Mouse (Mus musculus) embryonic fibroblast, embryonic 13.5 days (primary cell): ENCODE measurements around the gene Cep295nl.

Experiments used
- CTCF ChIP-seq: IDR thresholded peaks from 2 replicates; pipeline ENCODE4 v1.5.1; 2011; ENCODE audit warnings: mild to moderate bottlenecking, control low read depth, low read length, moderate library complexity, borderline replicate concordance; ENCODE audit not compliant: insufficient read depth
- POLR2A ChIP-seq: IDR thresholded peaks from 2 replicates; pipeline ENCODE4 v1.6.1; 2011; ENCODE audit warnings: low read depth, mild to moderate bottlenecking, control low read depth, low read length, moderate library complexity

DNA sequence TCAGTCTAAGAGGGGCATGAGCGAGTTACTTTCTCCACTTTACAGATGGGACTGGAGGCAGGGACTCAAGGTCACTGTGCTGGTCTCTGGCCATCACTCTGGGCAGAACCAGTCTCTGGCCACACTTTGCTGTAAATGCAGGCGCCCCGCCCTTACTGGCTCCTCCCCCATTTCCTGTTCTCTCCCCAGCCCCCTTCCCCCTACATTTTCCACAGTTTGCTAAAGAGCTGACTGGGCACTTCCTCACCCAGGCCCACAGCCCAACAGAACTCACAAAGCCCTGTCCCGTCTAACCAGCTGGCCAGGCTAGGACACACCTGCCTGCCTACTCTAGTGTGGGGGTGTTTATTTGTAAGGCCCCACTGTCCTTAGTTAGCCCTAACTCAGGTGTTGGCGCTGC, 6.6 kb upstream of the Cep295nl start:
- TF ChIP-seq CTCF (no peak), POLR2A (no peak)
